Mouse (Mus musculus): ENCODE measurements around the gene Arhgap32. TPM values are rescaled to one million over a fixed set of nuclear protein-coding genes. Genes with fewer than 3 reads are reported as not detected.
A peak's percentile ranks its signal among the peaks of the same experiment; 100 is the strongest.

Arhgap32 gene
- polyA plus RNA-seq, 1 experiment = 22.3 TPM

GRCm38 (mm10) chr9:32278052-32278451 lies 162.1 kb downstream of the Arhgap32 start:
- DNase-seq (ENCODE audit: low read depth) = no peak
- TF ChIP-seq POLR2A (IDR thresholded peaks at IDR 0.05; ENCODE audit: borderline replicate concordance, extremely low read depth, insufficient read depth, insufficient read length, poor library complexity, severe bottlenecking) (no peak), CTCF (IDR thresholded peaks at IDR 0.05; ENCODE audit: borderline replicate concordance, extremely low read depth, insufficient read depth, insufficient read length) (no peak)

- no peak for DNase-seq (ENCODE audit: low read depth)
- no peak for TF ChIP-seq POLR2A (IDR thresholded peaks at IDR 0.05; ENCODE audit: borderline replicate concordance, extremely low read depth, insufficient read depth, insufficient read length, poor library complexity, severe bottlenecking)
- no peak for TF ChIP-seq CTCF (IDR thresholded peaks at IDR 0.05; ENCODE audit: borderline replicate concordance, extremely low read depth, insufficient read depth, insufficient read length)
Measured at GRCm38 (mm10) chr9:32279789-32280188, 163.9 kb downstream of the Arhgap32 start.

GRCm38 (mm10) chr9:32280456-32280855 lies 164.5 kb downstream of the Arhgap32 start:
- DNase-seq (ENCODE audit: low read depth) = no peak
- TF ChIP-seq CTCF (IDR thresholded peaks at IDR 0.05; ENCODE audit: borderline replicate concordance, extremely low read depth, insufficient read depth, insufficient read length) = no peak
- TF ChIP-seq POLR2A (IDR thresholded peaks at IDR 0.05; ENCODE audit: borderline replicate concordance, extremely low read depth, insufficient read depth, insufficient read length, poor library complexity, severe bottlenecking) = no peak

DNA sequence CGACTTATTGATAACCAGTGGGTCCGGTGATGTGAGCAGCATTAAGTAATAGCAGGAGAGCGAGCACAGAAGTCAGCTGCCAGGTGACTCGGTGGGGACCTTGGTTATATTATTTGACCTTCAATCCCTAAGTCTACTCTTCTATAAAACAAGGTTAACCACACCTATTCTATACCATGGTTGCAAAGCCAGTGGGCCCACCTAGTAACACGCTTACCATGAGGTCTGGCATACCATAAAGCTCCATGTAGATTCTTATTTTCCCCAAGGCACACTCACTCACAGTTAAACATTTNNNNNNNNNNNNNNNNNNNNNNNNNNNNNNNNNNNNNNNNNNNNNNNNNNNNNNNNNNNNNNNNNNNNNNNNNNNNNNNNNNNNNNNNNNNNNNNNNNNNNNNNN lies 167.7 kb downstream of the Arhgap32 start:
- DNase-seq (ENCODE audit: low read depth) = no peak
- TF ChIP-seq POLR2A (IDR thresholded peaks at IDR 0.05; ENCODE audit: borderline replicate concordance, extremely low read depth, insufficient read depth, insufficient read length, poor library complexity, severe bottlenecking) = no peak
- TF ChIP-seq CTCF (IDR thresholded peaks at IDR 0.05; ENCODE audit: borderline replicate concordance, extremely low read depth, insufficient read depth, insufficient read length) = no peak

GRCm38 (mm10) chr9:32291618-32292017 lies 175.7 kb downstream of the Arhgap32 start:
- DNase-seq (ENCODE audit: low read depth) = no peak
- TF ChIP-seq POLR2A (IDR thresholded peaks at IDR 0.05; ENCODE audit: borderline replicate concordance, extremely low read depth, insufficient read depth, insufficient read length, poor library complexity, severe bottlenecking) (no peak), CTCF (IDR thresholded peaks at IDR 0.05; ENCODE audit: borderline replicate concordance, extremely low read depth, insufficient read depth, insufficient read length) (no peak)

DNA sequence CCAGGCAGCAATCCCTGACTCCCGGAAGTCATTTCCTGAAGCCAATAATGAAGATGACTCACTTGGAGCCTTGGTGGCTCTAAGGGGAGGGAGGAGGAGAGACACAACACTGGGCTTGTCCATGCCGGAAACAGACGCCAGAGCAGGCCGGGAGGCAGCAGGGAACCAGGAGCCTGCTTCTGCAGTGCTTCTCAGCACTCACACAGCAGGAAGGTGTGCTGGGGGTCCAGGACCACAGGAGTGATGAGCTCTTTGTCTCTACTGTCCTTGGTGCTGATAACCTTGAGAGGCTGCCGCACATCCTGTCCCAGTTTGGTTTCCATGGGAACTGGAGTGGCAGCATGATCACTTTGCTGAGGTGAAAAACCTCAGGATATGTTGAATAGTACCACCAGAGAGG lies 176.8 kb downstream of the Arhgap32 start:
- no peak for TF ChIP-seq CTCF (IDR thresholded peaks at IDR 0.05; ENCODE audit: borderline replicate concordance, extremely low read depth, insufficient read depth, insufficient read length)
- no peak for TF ChIP-seq POLR2A (IDR thresholded peaks at IDR 0.05; ENCODE audit: borderline replicate concordance, extremely low read depth, insufficient read depth, insufficient read length, poor library complexity, severe bottlenecking)
- DNase-seq (ENCODE audit: low read depth) = peak; percentile 72

- DNase-seq (ENCODE audit: low read depth) = peak; percentile 22
- TF ChIP-seq CTCF (IDR thresholded peaks at IDR 0.05; ENCODE audit: borderline replicate concordance, extremely low read depth, insufficient read depth, insufficient read length) (no peak), POLR2A (IDR thresholded peaks at IDR 0.05; ENCODE audit: borderline replicate concordance, extremely low read depth, insufficient read depth, insufficient read length, poor library complexity, severe bottlenecking) (no peak)
Measured at GRCm38 (mm10) chr9:32295061-32295800, 179.3 kb downstream of the Arhgap32 start.

DNA sequence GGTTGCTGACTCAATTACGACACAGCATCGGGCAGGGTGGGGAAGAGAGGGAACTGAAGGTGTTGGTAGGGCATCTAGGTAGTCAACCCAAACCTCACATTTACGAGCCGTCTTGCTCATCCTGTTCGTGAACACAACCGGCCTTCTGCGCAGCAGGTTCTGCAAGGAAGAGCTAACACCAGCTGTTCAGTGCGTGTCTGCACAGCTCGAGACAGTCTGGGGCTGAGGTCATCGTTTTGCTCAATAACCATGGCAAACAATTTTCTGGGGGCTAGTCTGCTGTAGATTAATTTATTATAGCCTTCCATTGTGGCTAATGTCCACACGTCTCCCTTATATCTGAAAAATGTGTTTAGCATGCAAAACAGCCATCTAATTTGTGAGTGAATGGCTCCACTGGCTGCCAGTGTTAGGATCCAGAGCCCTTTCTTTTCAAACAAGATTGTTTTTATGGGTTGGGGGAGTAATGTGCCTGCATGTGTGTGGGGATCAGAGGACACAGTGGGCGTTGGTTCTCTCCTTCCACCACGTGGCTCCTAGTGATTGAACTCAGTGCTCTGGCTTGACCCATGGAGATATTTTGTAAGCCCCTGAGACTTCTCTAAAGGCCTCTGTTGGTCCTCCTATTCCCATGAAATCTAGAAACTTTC lies 186.7 kb downstream of the Arhgap32 start:
- TF ChIP-seq CTCF (IDR thresholded peaks at IDR 0.05; ENCODE audit: borderline replicate concordance, extremely low read depth, insufficient read depth, insufficient read length) (no peak), POLR2A (IDR thresholded peaks at IDR 0.05; ENCODE audit: borderline replicate concordance, extremely low read depth, insufficient read depth, insufficient read length, poor library complexity, severe bottlenecking) (no peak)
- DNase-seq (ENCODE audit: low read depth) = peak; percentile 71

DNA sequence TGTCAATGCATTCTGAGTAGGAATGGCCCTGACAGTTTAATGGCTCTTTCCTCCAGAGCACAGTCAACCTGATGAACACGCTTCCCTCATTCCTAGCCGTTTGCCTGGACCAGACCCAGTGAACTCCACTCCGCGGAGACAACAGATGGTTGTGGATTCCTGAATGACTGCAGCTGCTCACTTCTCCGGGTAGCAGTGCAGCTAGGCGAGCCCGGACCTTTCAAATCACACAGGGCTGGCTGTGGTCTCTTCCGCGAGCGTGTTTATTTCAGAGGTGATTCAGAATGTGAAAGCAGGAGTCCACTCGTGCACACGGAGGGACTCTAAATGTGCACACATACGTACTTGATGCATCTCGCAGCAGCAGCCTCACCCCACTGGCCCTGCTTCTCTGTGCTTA lies 195.8 kb downstream of the Arhgap32 start:
- peak; percentile 69 for DNase-seq (ENCODE audit: low read depth)
- TF ChIP-seq POLR2A (IDR thresholded peaks at IDR 0.05; ENCODE audit: borderline replicate concordance, extremely low read depth, insufficient read depth, insufficient read length, poor library complexity, severe bottlenecking) = no peak
- TF ChIP-seq CTCF (IDR thresholded peaks at IDR 0.05; ENCODE audit: borderline replicate concordance, extremely low read depth, insufficient read depth, insufficient read length) = no peak

GRCm38 (mm10) chr9:32312208-32312607 lies 196.3 kb downstream of the Arhgap32 start:
- DNase-seq (ENCODE audit: low read depth) = no peak
- TF ChIP-seq POLR2A (IDR thresholded peaks at IDR 0.05; ENCODE audit: borderline replicate concordance, extremely low read depth, insufficient read depth, insufficient read length, poor library complexity, severe bottlenecking) (no peak), CTCF (IDR thresholded peaks at IDR 0.05; ENCODE audit: borderline replicate concordance, extremely low read depth, insufficient read depth, insufficient read length) (no peak)

- peak; percentile 24 for DNase-seq (ENCODE audit: low read depth)
- TF ChIP-seq POLR2A (IDR thresholded peaks at IDR 0.05; ENCODE audit: borderline replicate concordance, extremely low read depth, insufficient read depth, insufficient read length, poor library complexity, severe bottlenecking) (no peak), CTCF (IDR thresholded peaks at IDR 0.05; ENCODE audit: borderline replicate concordance, extremely low read depth, insufficient read depth, insufficient read length) (no peak)
Measured at GRCm38 (mm10) chr9:32314071-32314470, 198.1 kb downstream of the Arhgap32 start.

- TF ChIP-seq POLR2A (IDR thresholded peaks at IDR 0.05; ENCODE audit: borderline replicate concordance, extremely low read depth, insufficient read depth, insufficient read length, poor library complexity, severe bottlenecking) (no peak), CTCF (IDR thresholded peaks at IDR 0.05; ENCODE audit: borderline replicate concordance, extremely low read depth, insufficient read depth, insufficient read length) (no peak)
Measured at GRCm38 (mm10) chr9:32315999-32316398, 200.1 kb downstream of the Arhgap32 start.

More at GRCm38 (mm10) chr9:32315999-32316398, 200.1 kb downstream of the Arhgap32 start:
- DNase-seq (ENCODE audit: low read depth) = no peak
